Mouse (Mus musculus) T-cell, adult 2 months (primary cell): ENCODE measurements around the gene Clcn3.

Experiments
- DNase-seq: peaks from one replicate; pipeline ENCODE4 v3.0.0; 2022; ENCODE audit warnings: low spot score

Clcn3 gene

GRCm38 (mm10) chr8:60868236-60868965, 114.7 kb downstream of the Clcn3 start:
- DNase-seq = no peak

GRCm38 (mm10) chr8:60867468-60868115, 115.5 kb downstream of the Clcn3 start:
- no peak for DNase-seq

GRCm38 (mm10) chr8:60865504-60866114, 117.5 kb downstream of the Clcn3 start:
- peak; percentile 5 for DNase-seq

- DNase-seq = no peak
These were observed 118.2 kb downstream of the Clcn3 start for GRCm38 (mm10) chr8:60864875-60865274.

GRCm38 (mm10) chr8:60861783-60862182, 121.3 kb downstream of the Clcn3 start:
- DNase-seq = no peak

- DNase-seq = no peak
These were observed 122.4 kb downstream of the Clcn3 start for GRCm38 (mm10) chr8:60860749-60861148.
